Mouse (Mus musculus) gastrocnemius, adult 2 months (tissue): Measurements from ENCODE around the gene Ginm1. TPM values are rescaled to one million over a fixed set of nuclear protein-coding genes. Genes with fewer than 3 reads are reported as not detected.

Experiments
- DNase-seq: peaks from one replicate; pipeline ENCODE4 v3.0.0; 2022
- H3K27ac ChIP-seq: fragments of 200-600 bp; 2 replicates; pipeline ENCODE4 v1.8.1; 2022; ENCODE audit warnings: mild to moderate bottlenecking
- H3K4me3 ChIP-seq: fragments of 200-600 bp; 2 replicates; pipeline ENCODE4 v1.8.1; 2022; ENCODE audit warnings: mild to moderate bottlenecking, moderate library complexity
- CTCF ChIP-seq: fragments of 200-600 bp; IDR thresholded peaks from 2 replicates; pipeline ENCODE4 v1.8.1; 2022; ENCODE audit warnings: antibody characterized with exemption, mild to moderate bottlenecking, moderate library complexity
- intact Hi-C: fragments of 180-260 bp; cut with DNase I; formaldehyde crosslinking; loops from one replicate; pipeline ENCODE4 v1.15.1; 2025
- total RNA-seq, 2 experiments: library from RNA; stranded (reverse); gene quantifications; 2 replicates each; pipeline ENCODE4 v1.2.3; 2021

The Ginm1 gene
- total RNA-seq, 2 experiments from 2014 or later, result 97.7 to 111 TPM

GRCm38 (mm10) chr10:7832171-7832676 is 39.6 kb upstream of the Ginm1 start, which contains the start of gene Zc3h12d:
Gene Zc3h12d, plus strand, starts transcription at chr10:7832470.
- intact Hi-C loops, result no loop called here
- H3K27ac ChIP-seq, result peak within 1 kb of the TSS; percentile 35; the same call in 1 of the 2 replicates
- H3K4me3 ChIP-seq, result peak within 1 kb of the TSS; percentile 59
- TF ChIP-seq CTCF, result no peak
- DNase-seq, result peak; percentile 43

DNA sequence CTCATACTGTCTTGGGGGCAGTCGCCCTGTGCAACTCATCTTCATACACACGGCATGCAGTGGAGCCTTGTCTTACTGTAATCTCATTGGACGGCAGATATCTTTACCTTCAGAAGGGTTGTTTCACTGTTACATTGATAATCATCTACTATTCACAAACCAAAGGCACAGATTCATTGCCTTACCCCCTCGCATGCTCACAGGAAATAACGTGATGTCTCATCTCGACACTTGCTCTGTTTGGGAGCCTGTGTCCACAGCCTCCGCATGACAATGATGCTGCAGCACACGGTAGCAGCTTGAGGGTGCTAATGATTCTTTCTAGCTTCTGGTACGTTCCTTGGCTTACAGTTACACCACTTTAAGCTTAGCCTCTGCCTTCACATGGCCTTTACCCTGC is 33.5 kb upstream of the Ginm1 start:
- H3K27ac ChIP-seq, result no peak overlapping the region
- intact Hi-C loops, result no loop called here
- no peak overlapping the region for H3K4me3 ChIP-seq
- TF ChIP-seq CTCF, result no peak
- DNase-seq, result no peak

DNA sequence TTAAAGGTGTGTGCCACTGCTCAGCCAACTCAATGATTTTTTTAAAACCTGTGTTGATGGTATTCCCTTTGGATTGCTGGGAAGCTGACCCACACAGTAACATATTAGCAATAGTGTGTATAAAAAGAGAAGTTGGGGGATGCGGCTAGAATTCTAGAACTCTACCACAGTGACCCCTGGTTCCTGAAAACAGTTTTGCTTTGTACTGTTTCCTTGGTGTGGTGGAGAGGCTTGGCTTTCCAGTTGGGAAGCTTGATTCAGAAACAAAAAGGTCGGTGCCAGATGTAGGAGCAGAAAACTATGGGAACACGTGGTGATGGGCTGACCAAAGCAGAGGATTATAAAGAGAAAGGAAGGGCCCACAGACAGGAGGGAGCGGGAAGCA is 32.6 kb upstream of the Ginm1 start:
- DNase-seq, result no peak
- intact Hi-C loops, result no loop called here
- no peak overlapping the region for H3K27ac ChIP-seq
- H3K4me3 ChIP-seq, result no peak overlapping the region
- no peak for TF ChIP-seq CTCF

- intact Hi-C loops, result no loop called here
- no peak overlapping the region for H3K27ac ChIP-seq
- no peak overlapping the region for H3K4me3 ChIP-seq
- no peak for DNase-seq
- no peak for TF ChIP-seq CTCF
These were observed 32.1 kb upstream of the Ginm1 start for GRCm38 (mm10) chr10:7824663-7825280.

- no peak overlapping the region for H3K4me3 ChIP-seq
- intact Hi-C loops, result no loop called here
- no peak for DNase-seq
- H3K27ac ChIP-seq, result no peak overlapping the region
- TF ChIP-seq CTCF, result no peak
These were observed 29.4 kb upstream of the Ginm1 start for GRCm38 (mm10) chr10:7821981-7822380.

DNA sequence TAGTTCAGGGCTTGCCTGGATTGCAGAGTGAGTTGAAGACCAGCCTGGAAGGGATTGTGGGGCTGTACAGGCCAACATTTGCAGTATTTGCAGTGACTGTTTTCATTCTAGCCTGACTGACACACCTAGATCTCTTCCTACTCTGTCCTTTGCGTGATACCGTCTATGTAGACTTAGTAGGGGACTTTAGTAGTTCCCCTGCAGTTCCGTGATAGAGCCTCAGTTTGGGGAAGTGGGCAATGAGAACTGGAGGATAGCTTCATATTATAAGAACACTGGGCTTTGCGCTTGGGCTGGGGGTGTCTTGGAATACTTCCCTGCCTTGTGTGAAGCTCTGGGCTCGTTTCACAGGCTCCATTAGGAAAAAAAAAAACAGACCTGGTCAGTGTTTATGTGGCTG is 27.5 kb upstream of the Ginm1 start:
- Histone ChIP-seq H3K4me3 (no peak overlapping the region), H3K27ac (no peak overlapping the region)
- no peak for TF ChIP-seq CTCF
- DNase-seq, result no peak
- intact Hi-C loops, result no loop called here

GRCm38 (mm10) chr10:7819603-7820002 is 27.0 kb upstream of the Ginm1 start:
- no peak overlapping the region for H3K4me3 ChIP-seq
- H3K27ac ChIP-seq, result no peak overlapping the region
- TF ChIP-seq CTCF, result no peak
- DNase-seq, result no peak
- intact Hi-C loops, result no loop called here

- no peak for DNase-seq
- Histone ChIP-seq H3K4me3 (no peak overlapping the region), H3K27ac (no peak overlapping the region)
- TF ChIP-seq CTCF, result no peak
- intact Hi-C loops, result no loop called here
These were observed 26.5 kb upstream of the Ginm1 start for GRCm38 (mm10) chr10:7819156-7819555.

DNA sequence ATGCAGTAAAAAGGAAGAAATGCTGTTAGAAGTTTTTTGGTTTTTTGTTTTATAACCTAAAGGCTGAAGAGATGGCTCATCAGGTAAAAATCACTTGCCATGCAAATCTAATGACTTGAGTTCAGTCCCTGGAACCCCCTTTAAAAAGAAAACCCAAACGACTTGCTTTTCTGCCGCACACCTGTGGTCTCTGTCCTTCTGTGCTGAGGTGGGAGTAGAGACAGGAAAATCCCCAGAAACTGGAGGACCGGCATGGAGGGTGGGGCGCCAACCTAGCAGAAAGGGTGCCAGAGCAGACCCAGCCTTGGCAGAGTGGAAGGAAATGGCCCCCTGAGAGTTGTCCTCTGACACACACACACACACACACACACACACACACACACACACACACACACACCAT is 26.1 kb upstream of the Ginm1 start:
- intact Hi-C loops, result no loop called here
- no peak for TF ChIP-seq CTCF

GRCm38 (mm10) chr10:7816476-7816875 is 23.9 kb upstream of the Ginm1 start:
- intact Hi-C loops, result no loop called here
- H3K27ac ChIP-seq, result peak overlapping the region; percentile 28; the same call in 1 of the 2 replicates
- TF ChIP-seq CTCF, result no peak
- H3K4me3 ChIP-seq, result no peak overlapping the region
- no peak for DNase-seq

More for the DNA sequence above, 26.1 kb upstream of the Ginm1 start:
- DNase-seq, result no peak
- H3K4me3 ChIP-seq, result no peak overlapping the region
- no peak overlapping the region for H3K27ac ChIP-seq

GRCm38 (mm10) chr10:7809937-7810336 is 17.3 kb upstream of the Ginm1 start:
- intact Hi-C loops, result loop anchor here (1.0 to 5.0 kb wide), 3 partner anchors 72 to 430 kb away; no protein-coding TSS in a partner anchor
- peak; percentile 76 for TF ChIP-seq CTCF
- Histone ChIP-seq H3K27ac (no peak overlapping the region), H3K4me3 (no peak overlapping the region)
- no peak for DNase-seq

DNA sequence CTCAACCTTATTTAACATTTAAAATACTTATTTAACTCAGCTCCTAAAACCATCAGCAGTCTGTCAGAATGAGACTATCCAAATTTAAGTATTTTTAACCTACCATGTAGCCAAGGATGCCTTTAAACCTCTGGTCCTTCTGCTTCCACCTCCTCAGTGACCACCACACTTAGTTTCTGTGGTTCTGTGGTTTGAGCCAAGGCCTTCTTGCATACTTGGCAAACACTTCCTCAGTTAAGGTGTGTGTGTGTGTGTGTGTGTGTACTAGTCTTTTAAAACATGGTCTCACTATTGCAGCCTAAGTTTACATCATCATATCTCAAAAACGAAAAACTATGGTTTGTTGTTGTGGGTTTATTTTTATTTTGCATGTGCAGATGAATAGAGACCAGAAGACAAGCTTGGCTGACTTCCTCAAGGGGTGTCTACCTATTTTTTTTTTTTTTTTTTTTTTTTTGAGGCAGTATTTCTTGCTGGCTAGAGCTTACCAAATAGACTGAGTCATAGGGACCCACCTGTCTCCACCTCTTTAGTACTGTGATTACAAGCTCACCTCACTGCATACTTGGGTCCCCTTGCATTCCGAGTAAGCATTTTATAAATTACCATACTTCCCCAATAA is 10.0 kb upstream of the Ginm1 start:
- no peak for TF ChIP-seq CTCF

GRCm38 (mm10) chr10:7801258-7801657 is 8.6 kb upstream of the Ginm1 start:
- intact Hi-C loops, result no loop called here
- no peak for TF ChIP-seq CTCF
- no peak overlapping the region for H3K4me3 ChIP-seq
- DNase-seq, result no peak
- H3K27ac ChIP-seq, result no peak overlapping the region

More for the DNA sequence above, 10.0 kb upstream of the Ginm1 start:
- intact Hi-C loops, result no loop called here
- no peak overlapping the region for H3K4me3 ChIP-seq
- no peak for DNase-seq
- H3K27ac ChIP-seq, result no peak overlapping the region
